Mouse (Mus musculus) olfactory bulb, adult 2 months (tissue): ENCODE results near the gene Dnajb6.

Source experiments
- CTCF ChIP-seq: fragments of 200-500 bp; IDR thresholded peaks from 2 replicates; pipeline ENCODE4 v1.5.1; 2012; ENCODE audit warnings: low read depth, mild to moderate bottlenecking, low read length, moderate library complexity; ENCODE audit not compliant: insufficient read depth
- POLR2A ChIP-seq: fragments of 200-500 bp; IDR thresholded peaks from 2 replicates; pipeline ENCODE4 v1.6.1; 2012; ENCODE audit warnings: mild to moderate bottlenecking, low read depth, low read length, moderate library complexity; ENCODE audit not compliant: insufficient read depth

GRCm38 (mm10) chr5:29707241-29707640 lies 28.2 kb upstream of the Dnajb6 start:
- TF ChIP-seq CTCF, result no peak
- TF ChIP-seq POLR2A, result no peak
